Mouse (Mus musculus) lung, adult 2 months (tissue): Measurements from ENCODE around the gene Dpep2nb.

Source experiments
- CTCF ChIP-seq: fragments of 200-500 bp; IDR thresholded peaks from 2 replicates; pipeline ENCODE4 v1.5.1; 2011; ENCODE audit warnings: mild to moderate bottlenecking, low read length, control low read depth; ENCODE audit not compliant: insufficient read depth
- POLR2A ChIP-seq: fragments of 200-500 bp; IDR thresholded peaks from 2 replicates; pipeline ENCODE4 v1.6.1; 2011; ENCODE audit warnings: low read depth, mild to moderate bottlenecking, control low read depth, low read length, borderline replicate concordance; ENCODE audit errors: extremely low read depth

- no peak for TF ChIP-seq CTCF
- TF ChIP-seq POLR2A, result no peak
Measured at GRCm38 (mm10) chr8:106005875-106006274, at the start of gene Dpep2nb.
